Mouse (Mus musculus): Measurements from ENCODE around the gene Kcnk7. TPM values are rescaled to one million over a fixed set of nuclear protein-coding genes. Genes with fewer than 3 reads are reported as not detected.
A peak's percentile ranks its signal among the peaks of the same experiment; 100 is the strongest.
"Not testable (repeated sequence)": the region's sequence is repeated elsewhere in the genome, so short reads cannot be mapped to it uniquely, and the experiment has no call there.

Gene Kcnk7
- polyA plus RNA-seq, 1 experiment from 2014 or later: 0.32 TPM

GRCm38 (mm10) chr19:5684985-5685384, 19.2 kb upstream of the Kcnk7 start:
- ATAC-seq: no peak
- Histone ChIP-seq H3K27ac (no peak overlapping the region), H3K9ac (no peak overlapping the region), H3K9me3 (replicated peaks) (no peaks in the 10 kb centered on the region), H3K4me3 (no peak overlapping the region), H3K4me2 (no peak overlapping the region), H3K27me3 (no peaks in the 10 kb centered on the region), H3K4me1 (peaks cover 19% of the 10 kb centered on the region), H3K36me3 (ENCODE audit: poor library complexity, severe bottlenecking) (peaks cover 71% of the 10 kb centered on the region)
- whole genome bisulfite sequencing: 90% methylated on average over 13 of the region's 13 CpGs

GRCm38 (mm10) chr19:5685431-5685830, 18.7 kb upstream of the Kcnk7 start:
- Histone ChIP-seq H3K36me3 (ENCODE audit: poor library complexity, severe bottlenecking) (peaks cover 66% of the 10 kb centered on the region), H3K4me2 (no peak overlapping the region), H3K4me1 (peaks cover 24% of the 10 kb centered on the region), H3K4me3 (no peak overlapping the region), H3K27me3 (no peaks in the 10 kb centered on the region), H3K9me3 (replicated peaks) (no peaks in the 10 kb centered on the region), H3K9ac (no peak overlapping the region), H3K27ac (no peak overlapping the region)
- 92% methylated on average over 19 of the region's 19 CpGs for WGBS
- no peak for ATAC-seq

- Histone ChIP-seq H3K36me3 (ENCODE audit: poor library complexity, severe bottlenecking) (peaks cover 66% of the 10 kb centered on the region), H3K4me2 (no peak overlapping the region), H3K27me3 (no peaks in the 10 kb centered on the region), H3K4me1 (peaks cover 28% of the 10 kb centered on the region), H3K4me3 (no peak overlapping the region), H3K27ac (no peak overlapping the region), H3K9me3 (replicated peaks) (no peaks in the 10 kb centered on the region), H3K9ac (no peak overlapping the region)
- no peak for ATAC-seq
- WGBS: 96% methylated on average over 11 of the region's 11 CpGs
These were observed 18.3 kb upstream of the Kcnk7 start for GRCm38 (mm10) chr19:5685861-5686260.

- peaks cover 66% of the 10 kb centered on the region for H3K36me3 ChIP-seq (ENCODE audit: poor library complexity, severe bottlenecking)
- H3K9ac ChIP-seq: no peak overlapping the region
- no peak overlapping the region for H3K4me3 ChIP-seq
- H3K9me3 ChIP-seq (replicated peaks): no peaks in the 10 kb centered on the region
- ATAC-seq: no peak
- no peaks in the 10 kb centered on the region for H3K27me3 ChIP-seq
- peaks cover 34% of the 10 kb centered on the region for H3K4me1 ChIP-seq
- 94% methylated on average over 13 of the region's 13 CpGs for WGBS
- no peak overlapping the region for H3K27ac ChIP-seq
- H3K4me2 ChIP-seq: no peak overlapping the region
These were observed 17.7 kb upstream of the Kcnk7 start for GRCm38 (mm10) chr19:5686437-5686836.

- H3K4me2 ChIP-seq: peak overlapping the region; percentile 100
- not testable (repeated sequence) for H3K9me3 ChIP-seq (replicated peaks); H3K27ac ChIP-seq; H3K27me3 ChIP-seq; ATAC-seq
- WGBS: 94% methylated on average over 12 of the region's 12 CpGs
- peak overlapping the region; percentile 93 for H3K9ac ChIP-seq
- peaks cover 39% of the 10 kb centered on the region for H3K4me1 ChIP-seq
- peaks cover 66% of the 10 kb centered on the region for H3K36me3 ChIP-seq (ENCODE audit: poor library complexity, severe bottlenecking)
- peak overlapping the region; percentile 95; the same call in 1 of the 2 replicates for H3K4me3 ChIP-seq
These were observed 17.2 kb upstream of the Kcnk7 start for GRCm38 (mm10) chr19:5686954-5687353.

GRCm38 (mm10) chr19:5687738-5688137, 16.4 kb upstream of the Kcnk7 start:
- 20% methylated on average over 9 of the region's 9 CpGs for WGBS
- peaks cover 62% of the 10 kb centered on the region for H3K36me3 ChIP-seq (ENCODE audit: poor library complexity, severe bottlenecking)
- H3K27me3 ChIP-seq: no peaks in the 10 kb centered on the region
- peak overlapping the region; percentile 93 for H3K9ac ChIP-seq
- peak overlapping the region; percentile 95 for H3K4me3 ChIP-seq
- peak overlapping the region; percentile 100 for H3K4me2 ChIP-seq
- no peak for ATAC-seq
- no peaks in the 10 kb centered on the region for H3K9me3 ChIP-seq (replicated peaks)
- peaks cover 47% of the 10 kb centered on the region for H3K4me1 ChIP-seq
- peak overlapping the region; percentile 84 for H3K27ac ChIP-seq

- under 1% methylated on average over 61 of the region's 69 CpGs for WGBS
- peak within 1 kb of the TSS; percentile 84 for H3K27ac ChIP-seq
- ATAC-seq: peak; percentile 96
These were observed 15.7 kb upstream of the Kcnk7 start, which contains the start of the genes Map3k11 and Pcnx3 for GRCm38 (mm10) chr19:5688200-5689087. TSS of gene Map3k11 (plus strand) at chr19:5688742. TSS of gene Pcnx3 (minus strand) at chr19:5688908.

GRCm38 (mm10) chr19:5689088-5689428, 15.1 kb upstream of the Kcnk7 start:
- no peaks in the 10 kb centered on the region for H3K9me3 ChIP-seq (replicated peaks)
- no peaks in the 10 kb centered on the region for H3K27me3 ChIP-seq
- peak overlapping the region; percentile 100 for H3K4me2 ChIP-seq
- WGBS: under 1% methylated on average over 7 of the region's 7 CpGs
- peak overlapping the region; percentile 84 for H3K27ac ChIP-seq
- H3K4me3 ChIP-seq: peak overlapping the region; percentile 95
- H3K36me3 ChIP-seq (ENCODE audit: poor library complexity, severe bottlenecking): peaks cover 62% of the 10 kb centered on the region
- H3K4me1 ChIP-seq: peaks cover 50% of the 10 kb centered on the region
- ATAC-seq: no peak
- H3K9ac ChIP-seq: peak overlapping the region; percentile 93

More at GRCm38 (mm10) chr19:5688200-5689087, 15.7 kb upstream of the Kcnk7 start, which contains the start of the genes Map3k11 and Pcnx3:
- H3K36me3 ChIP-seq (ENCODE audit: poor library complexity, severe bottlenecking): peaks cover 62% of the 10 kb centered on the region
- H3K9me3 ChIP-seq (replicated peaks): no peaks in the 10 kb centered on the region
- peak within 1 kb of the TSS; percentile 95 for H3K4me3 ChIP-seq
- H3K4me2 ChIP-seq: peak within 1 kb of the TSS; percentile 100
- peak within 1 kb of the TSS; percentile 93 for H3K9ac ChIP-seq
- peaks cover 50% of the 10 kb centered on the region for H3K4me1 ChIP-seq
- H3K27me3 ChIP-seq: no peaks in the 10 kb centered on the region

GRCm38 (mm10) chr19:5689565-5690342, 14.4 kb upstream of the Kcnk7 start:
- H3K4me2 ChIP-seq: peak overlapping the region; percentile 100
- ATAC-seq: no peak; the same call in 1 of the 2 replicates
- WGBS: 11% methylated on average over 42 of the region's 42 CpGs
- H3K4me3 ChIP-seq: peak overlapping the region; percentile 95
- H3K36me3 ChIP-seq (ENCODE audit: poor library complexity, severe bottlenecking): peaks cover 58% of the 10 kb centered on the region
- peaks cover 50% of the 10 kb centered on the region for H3K4me1 ChIP-seq
- no peaks in the 10 kb centered on the region for H3K9me3 ChIP-seq (replicated peaks)
- H3K27me3 ChIP-seq: peaks cover under 1% of the 10 kb centered on the region; the same call in 1 of the 2 replicates
- H3K9ac ChIP-seq: peak overlapping the region; percentile 93
- H3K27ac ChIP-seq: peak overlapping the region; percentile 84

- H3K9ac ChIP-seq: peak overlapping the region; percentile 93
- WGBS: 79% methylated on average over 15 of the region's 15 CpGs
- H3K4me1 ChIP-seq: peaks cover 52% of the 10 kb centered on the region
- peaks cover 58% of the 10 kb centered on the region for H3K36me3 ChIP-seq (ENCODE audit: poor library complexity, severe bottlenecking)
- ATAC-seq: no peak
- H3K27ac ChIP-seq: peak overlapping the region; percentile 84; the same call in 1 of the 2 replicates
- no peaks in the 10 kb centered on the region for H3K9me3 ChIP-seq (replicated peaks)
- H3K27me3 ChIP-seq: peaks cover 6% of the 10 kb centered on the region
- H3K4me2 ChIP-seq: peak overlapping the region; percentile 100
- peak overlapping the region; percentile 95 for H3K4me3 ChIP-seq
These were observed 13.8 kb upstream of the Kcnk7 start for GRCm38 (mm10) chr19:5690343-5690735.

- no peak for ATAC-seq
- WGBS: 88% methylated on average over 5 of the region's 5 CpGs
- no peak overlapping the region for H3K27ac ChIP-seq
- H3K9me3 ChIP-seq (replicated peaks): no peaks in the 10 kb centered on the region
- H3K36me3 ChIP-seq (ENCODE audit: poor library complexity, severe bottlenecking): peaks cover 58% of the 10 kb centered on the region
- peak overlapping the region; percentile 95 for H3K4me3 ChIP-seq
- H3K4me1 ChIP-seq: peaks cover 63% of the 10 kb centered on the region
- H3K4me2 ChIP-seq: peak overlapping the region; percentile 100
- peak overlapping the region; percentile 58 for H3K9ac ChIP-seq
- peaks cover 9% of the 10 kb centered on the region for H3K27me3 ChIP-seq
These were observed 12.6 kb upstream of the Kcnk7 start for GRCm38 (mm10) chr19:5691601-5692000.

Measured in forebrain, embryonic 13.5 days (tissue).